Mouse (Mus musculus) heart, postnatal 0 days (tissue): ENCODE results near the gene Car10. TPM values are rescaled to one million over a fixed set of nuclear protein-coding genes. Genes with fewer than 3 reads are reported as not detected.

Experiments used
- ATAC-seq: fragments of 200-750 bp; cut with Nextera tagmentation; 2 replicates; pipeline ENCODE4 v1.8.0; 2017; ENCODE audit warnings: low read depth, moderate number of reproducible peaks, moderate library complexity; ENCODE audit not compliant: insufficient read depth
- DNase-seq: peaks from one replicate; pipeline ENCODE4 v3.0.0-alpha.2; 2016; ENCODE audit warnings: low spot score
- H3K27ac ChIP-seq: fragments of 300-500 bp; sonication (generic); 2 replicates; pipeline ENCODE4 v1.5.1; 2014; ENCODE audit warnings: low read depth, mild to moderate bottlenecking
- H3K27me3 ChIP-seq: fragments of 300-500 bp; sonication (generic); 2 replicates; pipeline ENCODE4 v1.6.1; 2014; ENCODE audit warnings: low read length, mixed read lengths; ENCODE audit not compliant: control insufficient read depth, insufficient read depth
- H3K36me3 ChIP-seq: fragments of 300-500 bp; sonication (generic); replicated peaks from 2 replicates; pipeline ENCODE4 v1.6.1; 2014; ENCODE audit warnings: low read length, mixed read lengths; ENCODE audit not compliant: control insufficient read depth, insufficient read depth
- H3K4me1 ChIP-seq: fragments of 300-500 bp; sonication (generic); 2 replicates; pipeline ENCODE4 v1.6.1; 2014; ENCODE audit warnings: antibody characterized with exemption; ENCODE audit not compliant: control insufficient read depth, insufficient read depth
- H3K4me2 ChIP-seq: fragments of 300-500 bp; sonication (generic); 2 replicates; pipeline ENCODE4 v1.6.1; 2014; ENCODE audit warnings: low read depth, mild to moderate bottlenecking, low read length, moderate library complexity
- H3K4me3 ChIP-seq: fragments of 300-500 bp; sonication (generic); 2 replicates; pipeline ENCODE4 v1.5.1; 2014; ENCODE audit warnings: low read depth, low read length
- H3K9ac ChIP-seq: fragments of 300-500 bp; sonication (generic); replicated peaks from 2 replicates; pipeline ENCODE4 v1.6.1; 2014; ENCODE audit warnings: low read depth, low read length, mixed read lengths
- H3K9me3 ChIP-seq: fragments of 300-500 bp; sonication (generic); replicated peaks from 2 replicates; pipeline ENCODE4 v1.6.1; 2016; ENCODE audit warnings: low read length; ENCODE audit not compliant: control insufficient read depth
- CTCF ChIP-seq: IDR thresholded peaks from 2 replicates; pipeline ENCODE4 v1.5.1; 2016; ENCODE audit warnings: antibody characterized with exemption, control low read depth, low read depth
- EP300 ChIP-seq: IDR thresholded peaks from 2 replicates; pipeline ENCODE4 v1.6.1; 2016; ENCODE audit warnings: antibody characterized with exemption, low read depth
- WGBS: fragments of 180-500 bp; shearing (Covaris S2); extraction: QIAGEN DNeasy Blood & Tissue Kit; methylation state at CpG from one replicate; pipeline ENCODE4 v1.1.7; 2014; 5-methylcytosine and 5-hydroxymethylcytosine counted together
- polyA plus RNA-seq: library from polyadenylated mRNA; unstranded; fragments of >200 nt; fragmentation: Nextera tagmentation; extraction: Ambion mirVana; gene quantifications from 2 replicates; pipeline ENCODE4 v1.2.1, GENCODE M21; 2015
- total RNA-seq: library from RNA; depleted of rRNA; stranded (reverse); fragments of >200 nt; gene quantifications from 2 replicates; pipeline ENCODE4 v1.2.3, GENCODE M21; 2014; ENCODE audit warnings: low replicate concordance

Gene Car10
- total and polyA plus RNA-seq, 2 experiments from 2014 or later: not detected

GRCm38 (mm10) chr11:93097431-93097851 lies 387 bp upstream of the Car10 start:
- WGBS: 6% methylated on average over 14 of the region's 14 CpGs
- DNase-seq: no peak
- Histone ChIP-seq H3K27me3 (peaks cover 44% of the 10 kb centered on the region), H3K36me3 (no peaks in the 10 kb centered on the region), H3K9me3 (no peaks in the 10 kb centered on the region), H3K4me3 (no peak overlapping the region), H3K9ac (no peak overlapping the region), H3K27ac (no peak overlapping the region), H3K4me1 (no peaks in the 10 kb centered on the region), H3K4me2 (no peak overlapping the region)
- TF ChIP-seq EP300 (no peak), CTCF (no peak)
- ATAC-seq: no peak

GRCm38 (mm10) chr11:93098933-93099381 lies 1.1 kb downstream of the Car10 start:
- no peak overlapping the region for H3K9ac ChIP-seq
- H3K4me1 ChIP-seq: no peaks in the 10 kb centered on the region
- peaks cover 44% of the 10 kb centered on the region for H3K27me3 ChIP-seq
- no peak for DNase-seq
- peak overlapping the region; percentile 49 for H3K4me2 ChIP-seq
- H3K9me3 ChIP-seq: no peaks in the 10 kb centered on the region
- peak overlapping the region; percentile 38 for H3K4me3 ChIP-seq
- no peak for TF ChIP-seq CTCF
- TF ChIP-seq EP300: no peak
- no peak for ATAC-seq
- WGBS: under 1% methylated on average over 37 of the region's 37 CpGs
- no peaks in the 10 kb centered on the region for H3K36me3 ChIP-seq
- no peak overlapping the region for H3K27ac ChIP-seq

GRCm38 (mm10) chr11:93099431-93100370 lies 1.9 kb downstream of the Car10 start:
- Histone ChIP-seq H3K27me3 (peaks cover 44% of the 10 kb centered on the region), H3K4me2 (peak overlapping the region; percentile 49; the same call in 1 of the 2 replicates), H3K36me3 (no peaks in the 10 kb centered on the region), H3K4me3 (peak overlapping the region; percentile 38), H3K9me3 (no peaks in the 10 kb centered on the region), H3K27ac (no peak overlapping the region), H3K9ac (no peak overlapping the region), H3K4me1 (no peaks in the 10 kb centered on the region)
- no peak for ATAC-seq
- no peak for TF ChIP-seq EP300
- no peak for TF ChIP-seq CTCF
- under 1% methylated on average over 53 of the region's 53 CpGs for WGBS
- DNase-seq: no peak

- H3K4me2 ChIP-seq: no peak overlapping the region
- no peaks in the 10 kb centered on the region for H3K9me3 ChIP-seq
- no peak overlapping the region for H3K27ac ChIP-seq
- WGBS: 5% methylated on average over 6 of the region's 6 CpGs
- no peak for DNase-seq
- peaks cover 44% of the 10 kb centered on the region for H3K27me3 ChIP-seq
- no peak for ATAC-seq
- no peak overlapping the region for H3K9ac ChIP-seq
- H3K36me3 ChIP-seq: no peaks in the 10 kb centered on the region
- H3K4me3 ChIP-seq: no peak overlapping the region
- no peaks in the 10 kb centered on the region for H3K4me1 ChIP-seq
- TF ChIP-seq EP300 (no peak), CTCF (no peak)
These were observed 2.8 kb downstream of the Car10 start for GRCm38 (mm10) chr11:93100606-93101005.

- Histone ChIP-seq H3K27ac (no peak overlapping the region), H3K9me3 (no peaks in the 10 kb centered on the region), H3K9ac (no peak overlapping the region), H3K4me2 (no peak overlapping the region), H3K4me3 (no peak overlapping the region), H3K27me3 (peaks cover 44% of the 10 kb centered on the region), H3K4me1 (no peaks in the 10 kb centered on the region), H3K36me3 (no peaks in the 10 kb centered on the region)
- TF ChIP-seq CTCF (no peak), EP300 (no peak)
- DNase-seq (no peak), ATAC-seq (no peak)
- WGBS: 6% methylated on average over 2 of the region's 2 CpGs
These were observed 3.3 kb downstream of the Car10 start for GRCm38 (mm10) chr11:93101106-93101505.
